Mouse (Mus musculus) megakaryocyte, adult 5-6 weeks (primary cell): ENCODE data around the gene Itga4. TPM values are rescaled to one million over a fixed set of nuclear protein-coding genes. Genes with fewer than 3 reads are reported as not detected.

Source experiments
- total RNA-seq, 2 experiments: library from RNA; stranded (forward) in 1 of 2; stranded (reverse) in 1 of 2; fragments of 153-499, 151-499 nt in 1 of 2; fragments of 221-1000, 200-1000 nt in 1 of 2; gene quantifications; 2 replicates each; pipeline versions ENCODE4 v1.2.3 to v1.2.4; 2015 to 2017

Itga4 gene
- total RNA-seq, 2 experiments from 2014 or later, result 170 to 212 TPM

Other genes starting within 250 kb of the Itga4 start
- gene Neurod1, start 201.3 kb downstream of the Itga4 start, total RNA-seq (2015), result not detected in 2 replicates
- not detected in 2 replicates for gene Neurod1, start 201.3 kb downstream of the Itga4 start, total RNA-seq (2017)
- 3.4 and 3.9 TPM in 2 replicates for gene Cerkl, start 201.4 kb downstream of the Itga4 start, total RNA-seq (2015)
- 6.1 and 12.8 TPM in 2 replicates for gene Cerkl, start 201.4 kb downstream of the Itga4 start, total RNA-seq (2017)